In genomic region chr7:136912901-136913300, GRCm38 (mm10) we compare ENCODE assay signal across 20 mouse cellular contexts. TPM values are rescaled to one million over a fixed set of nuclear protein-coding genes. Genes with fewer than 3 reads are reported as not detected.
DNase-seq lines count a peak whose midpoint lies in the region; ATAC-seq and TF ChIP-seq lines count a peak whose summit lies in the region.
"Had no signal": no experiment of that assay in that cellular context is flagged by ENCODE, and none has a peak within 500 bp of the region (broad histone marks: within the 10 kb centered on the region; RNA-seq: fewer than 3 reads in every experiment).

No protein-coding gene starts in this region.

- no peak overlapping the region for H3K9ac ChIP-seq in liver, embryonic 11.5 days (ENCODE audit: low read depth, low read length)
- H3K9ac ChIP-seq in midbrain, postnatal 0 days (replicated peaks; ENCODE audit: low read length, poor library complexity, severe bottlenecking) = no peak overlapping the region
- H3K9ac ChIP-seq: heart, embryonic 15.5 days; midbrain, embryonic 12.5 days; stomach, embryonic 15.5 days had no signal

- H3K27ac ChIP-seq in liver, embryonic 11.5 days (ENCODE audit: low read depth, low read length) = no peak overlapping the region
- H3K27ac ChIP-seq in midbrain, postnatal 0 days (ENCODE audit: low read depth, low read length) = no peak overlapping the region
- H3K27ac ChIP-seq: forebrain, embryonic 10.5 days; gastrocnemius, adult 2 months; heart, embryonic 15.5 days; hindbrain, embryonic 10.5 days; midbrain, embryonic 12.5 days; stomach, embryonic 15.5 days had no signal

- no peaks in the 10 kb centered on the region for H3K9me3 ChIP-seq in liver, embryonic 11.5 days (ENCODE audit: control insufficient read depth, low read length)
- no peaks in the 10 kb centered on the region for H3K9me3 ChIP-seq in midbrain, postnatal 0 days (ENCODE audit: low read length)
- H3K9me3 ChIP-seq: forebrain, embryonic 10.5 days; heart, embryonic 15.5 days; hindbrain, embryonic 10.5 days; midbrain, embryonic 12.5 days; stomach, embryonic 15.5 days had no signal

- no peak for TF ChIP-seq CTCF in midbrain, postnatal 0 days (IDR thresholded peaks at IDR 0.05)

- no peaks in the 10 kb centered on the region; the same call in 1 of the 2 replicates for H3K4me1 ChIP-seq in liver, embryonic 11.5 days (replicated peaks; ENCODE audit: control insufficient read depth, insufficient read depth, low read length)
- no peaks in the 10 kb centered on the region for H3K4me1 ChIP-seq in midbrain, postnatal 0 days (ENCODE audit: insufficient read depth, low read length)
- H3K4me1 ChIP-seq: heart, embryonic 15.5 days; midbrain, embryonic 12.5 days had no signal

- intact Hi-C loops in gastrocnemius, postnatal 36 days (cut with DNase I) = no loop called here

- H3K4me3 ChIP-seq in liver, embryonic 11.5 days (ENCODE audit: low read depth, low read length) = no peak overlapping the region
- no peak overlapping the region for H3K4me3 ChIP-seq in midbrain, postnatal 0 days (ENCODE audit: low read depth, low read length)
- H3K4me3 ChIP-seq: forebrain, embryonic 10.5 days; gastrocnemius, adult 2 months; heart, embryonic 15.5 days; hindbrain, embryonic 10.5 days; midbrain, embryonic 12.5 days; stomach, embryonic 15.5 days had no signal

- WGBS in liver, embryonic 11.5 days = 79% methylated on average over 4 of the region's 4 CpGs
- 96% methylated on average over 4 of the region's 4 CpGs for WGBS in midbrain, postnatal 0 days

- peak; percentile 31 for DNase-seq in testis, postnatal 10 days (ENCODE audit: low spot score)
- DNase-seq in testis, postnatal 14 days (ENCODE audit: low spot score) = no peak
- peak; percentile 58 for DNase-seq in kidney, postnatal 14 days
- no peak for DNase-seq in liver, embryonic 11.5 days (ENCODE audit: low spot score)
- no peak for DNase-seq in gastrocnemius, postnatal 36 days
- DNase-seq in midbrain, postnatal 0 days (ENCODE audit: low spot score) = no peak
- DNase-seq in gastrocnemius, postnatal 10 days = no peak
- DNase-seq: adrenal gland, postnatal 36 days; cerebellum, adult 18-20 months; cerebellum, postnatal 36 days; gastrocnemius, adult 2 months; heart, adult 18-20 months; lung, postnatal 10 days; right cerebral cortex, postnatal 25 days; thymus, postnatal 14 days had no signal

- H3K4me2 ChIP-seq in liver, embryonic 11.5 days = no peak overlapping the region
- H3K4me2 ChIP-seq in midbrain, postnatal 0 days (ENCODE audit: low read depth, low read length, poor library complexity, severe bottlenecking) = no peak overlapping the region
- H3K4me2 ChIP-seq: heart, embryonic 15.5 days; midbrain, embryonic 12.5 days; stomach, embryonic 15.5 days had no signal

- peak; percentile 20; the same call in 1 of the 2 replicates for ATAC-seq in liver, embryonic 11.5 days (replicated peaks; ENCODE audit: low FRiP score)
- ATAC-seq in midbrain, postnatal 0 days (ENCODE audit: low FRiP score) = no peak

- H3K36me3 ChIP-seq in liver, embryonic 11.5 days (ENCODE audit: control insufficient read depth, insufficient read depth, low read length) = no peaks in the 10 kb centered on the region
- H3K36me3 ChIP-seq in midbrain, postnatal 0 days (ENCODE audit: insufficient read depth, low read length) = no peaks in the 10 kb centered on the region
- H3K36me3 ChIP-seq: forebrain, embryonic 10.5 days; heart, embryonic 15.5 days; hindbrain, embryonic 10.5 days; midbrain, embryonic 12.5 days; stomach, embryonic 15.5 days had no signal

- H3K27me3 ChIP-seq in liver, embryonic 11.5 days (replicated peaks; ENCODE audit: control insufficient read depth, insufficient read depth, low read length) = no peaks in the 10 kb centered on the region
- no peaks in the 10 kb centered on the region for H3K27me3 ChIP-seq in midbrain, postnatal 0 days (ENCODE audit: insufficient read depth, low read length)
- H3K27me3 ChIP-seq: heart, embryonic 15.5 days; midbrain, embryonic 12.5 days; stomach, embryonic 15.5 days had no signal

RNA-seq across cellular contexts. Expression of gene Mgmt, which starts 18.5 kb away (rescaled TPM):
- 5.9 and 6.5 TPM in 2 replicates for polyA plus RNA-seq in liver, embryonic 11.5 days (2014; fragmentation: Nextera tagmentation; extraction: Ambion mirVana)
- 1 to 10 TPM; 2.4 to 2.7 TPM for total RNA-seq in gastrocnemius, postnatal 36 days (2021)
- total RNA-seq in midbrain, postnatal 0 days (2014; rRNA removed) = 0.66 and 0.90 TPM in 2 replicates
- 1.3 and 1.4 TPM in 2 replicates for polyA plus RNA-seq in midbrain, postnatal 0 days (2015; fragmentation: Nextera tagmentation; extraction: Ambion mirVana)
- total RNA-seq in gastrocnemius, postnatal 10 days (2021) = 1 to 10 TPM; 1.7 to 2.1 TPM

Comparison
In these comparisons a context has a peak if more than half of its experiments do, and no peak if none do; other contexts are left out.
1. DNase-seq: peak in testis, postnatal 10 days (single experiment) and kidney, postnatal 14 days (single experiment); none in testis, postnatal 14 days (single experiment), liver, embryonic 11.5 days (single experiment), gastrocnemius, postnatal 36 days (0 of 2), midbrain, postnatal 0 days (single experiment) and gastrocnemius, postnatal 10 days (single experiment).